Mouse (Mus musculus): ENCODE data around the gene Kmt2c. TPM values are rescaled to one million over a fixed set of nuclear protein-coding genes. Genes with fewer than 3 reads are reported as not detected.

Kmt2c gene
- total RNA-seq, 1 experiment: 50.6 TPM

GRCm38 (mm10) chr5:25526116-25526515 is 27.5 kb upstream of the Kmt2c start:
- in situ Hi-C loops (cut with MboI; ENCODE audit: low sequenced_read_pairs in 2 of 2, unreplicated experiment in 2 of 2): no loop called here
- Histone ChIP-seq H3K9ac (ENCODE audit: insufficient read depth, low read depth, low read length, poor library complexity, severe bottlenecking) (peak overlapping the region; percentile 2; the same call in 1 of the 2 replicates), H3K27ac (ENCODE audit: insufficient read depth, low read depth, low read length, poor library complexity, severe bottlenecking) (peak overlapping the region; percentile 92; the same call in 1 of the 2 replicates), H3K4me1 (ENCODE audit: control insufficient read depth in 2 of 2, insufficient read depth in 2 of 2, low read length in 2 of 2, poor library complexity in 1 of 2) (peaks cover 12 to 19% of the 10 kb centered on the region in 2 experiments), H3K36me3 (ENCODE audit: control insufficient read depth, insufficient read depth, low read length, poor library complexity, severe bottlenecking) (no peaks in the 10 kb centered on the region), H3K9me3 (ENCODE audit: control insufficient read depth, insufficient read depth, low read depth, low read length) (no peaks in the 10 kb centered on the region), H3K4me3 (ENCODE audit: insufficient read depth in 1 of 2, low read depth in 1 of 2, low read length in 2 of 2, poor library complexity in 1 of 2, severe bottlenecking in 1 of 2) (peak overlapping the region in 1 of 2 experiments; percentile 46; a peak in 2 of 4 replicates)
- TF ChIP-seq HCFC1 (IDR thresholded peaks at IDR 0.05; ENCODE audit: borderline replicate concordance, insufficient read depth, low read length) (no peak), ZNF384 (IDR thresholded peaks at IDR 0.05; ENCODE audit: low read depth, low read length) (no peak), CHD2 (IDR thresholded peaks at IDR 0.05; ENCODE audit: low read depth, low read length) (no peak), ZC3H11A (IDR thresholded peaks at IDR 0.05; ENCODE audit: borderline replicate concordance, low read depth, low read length) (no peak), MAFK (IDR thresholded peaks at IDR 0.05; ENCODE audit: insufficient read depth, low read depth, low read length) (no peak)
- peak; percentile 93 for DNase-seq (ENCODE audit: low read depth, low spot score)

GRCm38 (mm10) chr5:25521461-25521860 is 22.9 kb upstream of the Kmt2c start:
- no peak for DNase-seq (ENCODE audit: low read depth, low spot score)
- no peak overlapping the region for H3K27ac ChIP-seq (ENCODE audit: insufficient read depth, low read depth, low read length, poor library complexity, severe bottlenecking)
- H3K4me3 ChIP-seq (ENCODE audit: insufficient read depth in 1 of 2, low read depth in 1 of 2, low read length in 2 of 2, poor library complexity in 1 of 2, severe bottlenecking in 1 of 2): no peak overlapping the region
- TF ChIP-seq ZNF384 (IDR thresholded peaks at IDR 0.05; ENCODE audit: low read depth, low read length) (no peak), HCFC1 (IDR thresholded peaks at IDR 0.05; ENCODE audit: borderline replicate concordance, insufficient read depth, low read length) (no peak), ZC3H11A (IDR thresholded peaks at IDR 0.05; ENCODE audit: borderline replicate concordance, low read depth, low read length) (no peak), MAFK (IDR thresholded peaks at IDR 0.05; ENCODE audit: insufficient read depth, low read depth, low read length) (no peak)
- in situ Hi-C loops (cut with MboI; ENCODE audit: low sequenced_read_pairs in 2 of 2, unreplicated experiment in 2 of 2): no loop called here
- H3K36me3 ChIP-seq (ENCODE audit: control insufficient read depth, insufficient read depth, low read length, poor library complexity, severe bottlenecking): peaks cover 4% of the 10 kb centered on the region; the same call in 1 of the 2 replicates
- no peaks in the 10 kb centered on the region for H3K9me3 ChIP-seq (ENCODE audit: control insufficient read depth, insufficient read depth, low read depth, low read length)
- H3K9ac ChIP-seq (ENCODE audit: insufficient read depth, low read depth, low read length, poor library complexity, severe bottlenecking): no peak overlapping the region
- peaks cover 6 to 14% of the 10 kb centered on the region in 2 experiments for H3K4me1 ChIP-seq (ENCODE audit: control insufficient read depth in 2 of 2, insufficient read depth in 2 of 2, low read length in 2 of 2, poor library complexity in 1 of 2)

- no peak overlapping the region for H3K27ac ChIP-seq (ENCODE audit: insufficient read depth, low read depth, low read length, poor library complexity, severe bottlenecking)
- in situ Hi-C loops (cut with MboI; ENCODE audit: low sequenced_read_pairs in 2 of 2, unreplicated experiment in 2 of 2): no loop called here
- H3K9me3 ChIP-seq (ENCODE audit: control insufficient read depth, insufficient read depth, low read depth, low read length): no peaks in the 10 kb centered on the region
- DNase-seq (ENCODE audit: low read depth, low spot score): no peak
- H3K36me3 ChIP-seq (ENCODE audit: control insufficient read depth, insufficient read depth, low read length, poor library complexity, severe bottlenecking): peaks cover 4% of the 10 kb centered on the region; the same call in 1 of the 2 replicates
- H3K4me3 ChIP-seq (ENCODE audit: insufficient read depth in 1 of 2, low read depth in 1 of 2, low read length in 2 of 2, poor library complexity in 1 of 2, severe bottlenecking in 1 of 2): no peak overlapping the region
- no peak overlapping the region for H3K9ac ChIP-seq (ENCODE audit: insufficient read depth, low read depth, low read length, poor library complexity, severe bottlenecking)
- TF ChIP-seq HCFC1 (IDR thresholded peaks at IDR 0.05; ENCODE audit: borderline replicate concordance, insufficient read depth, low read length) (no peak), ZC3H11A (IDR thresholded peaks at IDR 0.05; ENCODE audit: borderline replicate concordance, low read depth, low read length) (no peak), MAFK (IDR thresholded peaks at IDR 0.05; ENCODE audit: insufficient read depth, low read depth, low read length) (no peak), ZNF384 (IDR thresholded peaks at IDR 0.05; ENCODE audit: low read depth, low read length) (no peak), CHD2 (IDR thresholded peaks at IDR 0.05; ENCODE audit: low read depth, low read length) (no peak)
- peaks cover 0 to 11% of the 10 kb centered on the region in 2 experiments for H3K4me1 ChIP-seq (ENCODE audit: control insufficient read depth in 2 of 2, insufficient read depth in 2 of 2, low read length in 2 of 2, poor library complexity in 1 of 2)
These were observed 21.2 kb upstream of the Kmt2c start for GRCm38 (mm10) chr5:25519820-25520219.

- no peak for TF ChIP-seq ZC3H11A (IDR thresholded peaks at IDR 0.05; ENCODE audit: borderline replicate concordance, low read depth, low read length)
- TF ChIP-seq CHD2 (IDR thresholded peaks at IDR 0.05; ENCODE audit: low read depth, low read length): no peak
- in situ Hi-C loops (cut with MboI; ENCODE audit: low sequenced_read_pairs in 2 of 2, unreplicated experiment in 2 of 2): no loop called here
- Histone ChIP-seq H3K27ac (ENCODE audit: insufficient read depth, low read depth, low read length, poor library complexity, severe bottlenecking) (no peak overlapping the region), H3K4me3 (ENCODE audit: insufficient read depth in 1 of 2, low read depth in 1 of 2, low read length in 2 of 2, poor library complexity in 1 of 2, severe bottlenecking in 1 of 2) (no peak overlapping the region), H3K9ac (ENCODE audit: insufficient read depth, low read depth, low read length, poor library complexity, severe bottlenecking) (no peak overlapping the region), H3K36me3 (ENCODE audit: control insufficient read depth, insufficient read depth, low read length, poor library complexity, severe bottlenecking) (peaks cover 4% of the 10 kb centered on the region; the same call in 1 of the 2 replicates), H3K9me3 (ENCODE audit: control insufficient read depth, insufficient read depth, low read depth, low read length) (no peaks in the 10 kb centered on the region), H3K4me1 (ENCODE audit: control insufficient read depth in 2 of 2, insufficient read depth in 2 of 2, low read length in 2 of 2, poor library complexity in 1 of 2) (peaks cover 0 to 6% of the 10 kb centered on the region in 2 experiments)
- DNase-seq (ENCODE audit: low read depth, low spot score): no peak
These were observed 19.0 kb upstream of the Kmt2c start for GRCm38 (mm10) chr5:25517550-25517949.

Measured in ES-E14 (cell line).